8 mouse cellular contexts compared by ENCODE assay signal in genomic region chr2:66409740-66410290, GRCm38 (mm10). TPM values are rescaled to one million over a fixed set of nuclear protein-coding genes. Genes with fewer than 3 reads are reported as not detected.
DNase-seq lines count a peak whose midpoint lies in the region; ATAC-seq and TF ChIP-seq lines count a peak whose summit lies in the region.

No protein-coding gene starts in this region.

- peak; percentile 35 for TF ChIP-seq RAD21 in MEL (IDR thresholded peaks at IDR 0.05; ENCODE audit: low read depth, low read length)

- H3K9ac ChIP-seq in MEL (ENCODE audit: control insufficient read depth, low read depth, low read length, poor library complexity, severe bottlenecking): no peak overlapping the region
- peak overlapping the region; percentile 65 for H3K9ac ChIP-seq in heart, embryonic 12.5 days
- H3K9ac ChIP-seq in liver, embryonic 15.5 days: no peak overlapping the region
- H3K9ac ChIP-seq in neural tube, embryonic 15.5 days (replicated peaks): peak overlapping the region; percentile 62

- H3K27ac ChIP-seq in MEL (ENCODE audit: control insufficient read depth, low read depth, low read length): no peak overlapping the region
- H3K27ac ChIP-seq in heart, embryonic 12.5 days (ENCODE audit: poor library complexity, severe bottlenecking): no peak overlapping the region
- H3K27ac ChIP-seq in liver, embryonic 15.5 days (replicated peaks): no peak overlapping the region
- H3K27ac ChIP-seq in neural tube, embryonic 15.5 days (replicated peaks): peak overlapping the region; percentile 83

- WGBS in heart, embryonic 12.5 days: 1% methylated on average over 14 of the region's 14 CpGs
- under 1% methylated on average over 14 of the region's 14 CpGs for WGBS in liver, embryonic 15.5 days (ENCODE audit: insufficient replicate concordance)
- WGBS in neural tube, embryonic 15.5 days: 0% methylated on average over 14 of the region's 14 CpGs

- peak overlapping the region; percentile 96 for H3K4me2 ChIP-seq in heart, embryonic 12.5 days
- peak overlapping the region; percentile 51 for H3K4me2 ChIP-seq in liver, embryonic 15.5 days
- peak overlapping the region; percentile 67 for H3K4me2 ChIP-seq in neural tube, embryonic 15.5 days

- no peaks in the 10 kb centered on the region for H3K79me2 ChIP-seq in MEL (ENCODE audit: control insufficient read depth, insufficient read depth, low read length, poor library complexity)

- TF ChIP-seq EP300 in MEL (IDR thresholded peaks at IDR 0.05; ENCODE audit: low read depth in 1 of 2, low read length in 2 of 2): no peak

- no peaks in the 10 kb centered on the region for H3K36me3 ChIP-seq in MEL (ENCODE audit: control insufficient read depth in 1 of 2, insufficient read depth in 2 of 2, low read length in 2 of 2)
- H3K36me3 ChIP-seq in heart, embryonic 12.5 days: no peaks in the 10 kb centered on the region
- H3K36me3 ChIP-seq in liver, embryonic 15.5 days (replicated peaks): no peaks in the 10 kb centered on the region
- no peaks in the 10 kb centered on the region for H3K36me3 ChIP-seq in neural tube, embryonic 15.5 days

- peak; percentile 23 to 47 (median 39); a peak in 5 of 6 replicates for TF ChIP-seq CTCF in MEL (IDR thresholded peaks at IDR 0.05 in 2 of 3, conservative IDR thresholded peaks at IDR 0.05 in 1 of 3; ENCODE audit: control insufficient read depth in 1 of 3, insufficient read depth in 1 of 3, low read depth in 2 of 3, low read length in 3 of 3, poor library complexity in 1 of 3, severe bottlenecking in 1 of 3)

- no peak overlapping the region for H3K4me3 ChIP-seq in MEL (ENCODE audit: control insufficient read depth in 1 of 2, insufficient read depth in 1 of 2, low read depth in 2 of 2, low read length in 2 of 2)
- peak overlapping the region; percentile 55 for H3K4me3 ChIP-seq in heart, embryonic 12.5 days
- peak overlapping the region; percentile 22; the same call in 1 of the 2 replicates for H3K4me3 ChIP-seq in liver, embryonic 15.5 days (replicated peaks)
- peak overlapping the region; percentile 60 for H3K4me3 ChIP-seq in neural tube, embryonic 15.5 days (replicated peaks)

- H3K4me1 ChIP-seq in MEL (ENCODE audit: control insufficient read depth in 1 of 2, insufficient read depth in 2 of 2, low read length in 2 of 2): no peaks in the 10 kb centered on the region
- H3K4me1 ChIP-seq in heart, embryonic 12.5 days (replicated peaks): 0 out of 2 replicates have a peak, but pooled peaks cover 3% of the 10 kb centered on the region
- no peaks in the 10 kb centered on the region for H3K4me1 ChIP-seq in liver, embryonic 15.5 days (replicated peaks)
- peaks cover 26% of the 10 kb centered on the region for H3K4me1 ChIP-seq in neural tube, embryonic 15.5 days

- ATAC-seq in heart, embryonic 12.5 days (ENCODE audit: insufficient number of reproducible peaks, low FRiP score): no peak
- no peak for ATAC-seq in liver, embryonic 15.5 days (ENCODE audit: insufficient read depth)
- peak; percentile 88 for ATAC-seq in neural tube, embryonic 15.5 days (ENCODE audit: low FRiP score)

- TF ChIP-seq POLR2A in MEL (IDR thresholded peaks at IDR 0.05; ENCODE audit: control insufficient read depth in 1 of 2, insufficient read depth in 1 of 2, low read depth in 1 of 2, low read length in 2 of 2, poor library complexity in 1 of 2): no peak

- no peaks in the 10 kb centered on the region for H3K9me3 ChIP-seq in MEL (replicated peaks; ENCODE audit: insufficient read depth, low read length)
- no peaks in the 10 kb centered on the region; the same call in 1 of the 2 replicates for H3K9me3 ChIP-seq in heart, embryonic 12.5 days (replicated peaks)
- no peaks in the 10 kb centered on the region for H3K9me3 ChIP-seq in liver, embryonic 15.5 days (replicated peaks)
- H3K9me3 ChIP-seq in neural tube, embryonic 15.5 days (replicated peaks): no peaks in the 10 kb centered on the region

- no peaks in the 10 kb centered on the region for H3K27me3 ChIP-seq in MEL (ENCODE audit: control insufficient read depth in 1 of 2, insufficient read depth in 2 of 2, low read length in 2 of 2)
- peaks cover 7% of the 10 kb centered on the region; the same call in 1 of the 2 replicates for H3K27me3 ChIP-seq in heart, embryonic 12.5 days (replicated peaks)
- peaks cover 18% of the 10 kb centered on the region for H3K27me3 ChIP-seq in liver, embryonic 15.5 days
- no peaks in the 10 kb centered on the region for H3K27me3 ChIP-seq in neural tube, embryonic 15.5 days (replicated peaks)

- DNase-seq in 3134 (ENCODE audit: extremely low read depth, insufficient read length, low spot score) (peak; percentile 38), MEL (ENCODE audit: low read depth, low spot score) (peak; percentile 37)
- DNase-seq in embryo, embryonic 10 days (ENCODE audit: low spot score): peak; percentile 82
- DNase-seq in kidney, postnatal 10 days: peak; percentile 58
- DNase-seq in urinary bladder, postnatal 36 days (ENCODE audit: low spot score in 2 of 2): no peak

TF ChIP-seq in MEL, 35 proteins besides CTCF, POLR2A, EP300 and RAD21:
- TF ChIP-seq E2F4 (IDR thresholded peaks at IDR 0.05; ENCODE audit: borderline replicate concordance, low read depth, low read length) (no peak), ZNF384 (IDR thresholded peaks at IDR 0.05; ENCODE audit: low read depth, low read length) (peak; percentile 87), TCF12 (IDR thresholded peaks at IDR 0.05; ENCODE audit: low read depth, low read length) (no peak), TAL1 (IDR thresholded peaks at IDR 0.05; ENCODE audit: low read length) (no peak), MEF2A (IDR thresholded peaks at IDR 0.05; ENCODE audit: extremely low read depth, insufficient replicate concordance, low read depth, low read length, poor library complexity, severe bottlenecking) (no peak), MAX (IDR thresholded peaks at IDR 0.05; ENCODE audit: low read length) (no peak), MAFK (IDR thresholded peaks at IDR 0.05; ENCODE audit: borderline replicate concordance, low read depth, low read length) (no peak), SMC3 (IDR thresholded peaks at IDR 0.05; ENCODE audit: low read depth, low read length) (peak; percentile 53), CHD2 (IDR thresholded peaks at IDR 0.05; ENCODE audit: low read length) (no peak), RCOR1 (IDR thresholded peaks at IDR 0.05; ENCODE audit: low read depth, low read length) (no peak)

RNA-seq across cellular contexts. Expression of gene Scn1a, which starts 30.8 kb away (rescaled TPM):
- not detected in 2 replicates for total RNA-seq in MEL (2012; rRNA removed)
- not detected for polyA plus RNA-seq in MEL (2012; ENCODE audit: insufficient read depth in 1 of 2, insufficient read length in 2 of 2, low read depth in 1 of 2, low replicate concordance in 2 of 2, missing spikeins in 1 of 2)
- 0.08 TPM in 1 of 2 replicates, not detected in the other for polyA plus RNA-seq in heart, embryonic 12.5 days (2016; fragmentation: Nextera tagmentation; extraction: Ambion mirVana)
- not detected in 2 replicates for polyA plus RNA-seq in liver, embryonic 15.5 days (2015; fragmentation: Nextera tagmentation; extraction: Ambion mirVana)
- polyA plus RNA-seq in neural tube, embryonic 15.5 days (2015; fragmentation: Nextera tagmentation; extraction: Ambion mirVana): 23.4 and 29.8 TPM in 2 replicates

Comparison
In these comparisons a context has a peak if more than half of its experiments do, and no peak if none do; other contexts are left out.
1. DNase-seq: peak in 3134 (single experiment), MEL (single experiment), embryo, embryonic 10 days (single experiment) and kidney, postnatal 10 days (single experiment); none in urinary bladder, postnatal 36 days (0 of 2).
2. H3K4me3 ChIP-seq: peak in heart, embryonic 12.5 days (single experiment), liver, embryonic 15.5 days (single experiment) and neural tube, embryonic 15.5 days (single experiment); none in MEL (0 of 2).
3. H3K9ac ChIP-seq: peak in heart, embryonic 12.5 days (single experiment) and neural tube, embryonic 15.5 days (single experiment); none in MEL (single experiment) and liver, embryonic 15.5 days (single experiment).
4. RNA of gene Scn1a, which starts 30.8 kb away (polyA plus RNA-seq): 23.4 to 29.8 TPM in neural tube, embryonic 15.5 days; 0.08 TPM in heart, embryonic 12.5 days, not detected in MEL and not detected in liver, embryonic 15.5 days; every median in the first group is over 10 times any median in the second.
5. Peak in every context shown above with its lines, with median percentiles within 50 percentile points of each other: H3K4me2 ChIP-seq.